Mouse (Mus musculus): ENCODE data around the gene Nck1.

DNA sequence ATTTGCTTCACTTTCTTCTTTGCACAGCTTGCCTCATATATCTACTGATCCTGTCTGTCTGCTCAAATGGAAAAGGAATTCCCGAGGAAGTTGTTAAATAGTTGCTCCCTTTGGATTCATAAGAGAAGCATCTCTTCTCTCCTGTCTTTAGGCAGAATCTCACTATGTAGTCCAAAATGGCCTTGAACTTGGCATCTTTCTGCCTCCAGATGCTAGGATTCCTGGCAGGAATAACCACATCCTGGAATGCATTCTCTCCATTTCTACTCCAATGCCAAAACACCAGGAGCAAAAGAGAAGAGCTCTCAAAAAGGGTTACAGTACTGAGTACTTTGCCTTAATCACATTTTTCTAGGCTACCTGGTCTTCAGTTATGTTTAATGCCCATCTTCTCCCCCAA is 14.6 kb downstream of the Nck1 start:
- TF ChIP-seq ZNF384 (IDR thresholded peaks at IDR 0.05; ENCODE audit: low read depth, low read length) (no peak), HCFC1 (IDR thresholded peaks at IDR 0.05; ENCODE audit: borderline replicate concordance, insufficient read depth, low read length) (no peak), MAFK (IDR thresholded peaks at IDR 0.05; ENCODE audit: insufficient read depth, low read depth, low read length) (no peak), ZC3H11A (IDR thresholded peaks at IDR 0.05; ENCODE audit: borderline replicate concordance, low read depth, low read length) (no peak)

Data from ES-E14 (cell line).